Mouse (Mus musculus): ENCODE results near the gene Dpp9. TPM values are rescaled to one million over a fixed set of nuclear protein-coding genes. Genes with fewer than 3 reads are reported as not detected.
"Not testable (repeated sequence)": the region's sequence is repeated elsewhere in the genome, so short reads cannot be mapped to it uniquely, and the experiment has no call there.

Dpp9 gene
- polyA plus RNA-seq (2016; fragmentation: Nextera tagmentation; extraction: Ambion mirVana) = 49.7 and 51.2 TPM in 2 replicates

DNA sequence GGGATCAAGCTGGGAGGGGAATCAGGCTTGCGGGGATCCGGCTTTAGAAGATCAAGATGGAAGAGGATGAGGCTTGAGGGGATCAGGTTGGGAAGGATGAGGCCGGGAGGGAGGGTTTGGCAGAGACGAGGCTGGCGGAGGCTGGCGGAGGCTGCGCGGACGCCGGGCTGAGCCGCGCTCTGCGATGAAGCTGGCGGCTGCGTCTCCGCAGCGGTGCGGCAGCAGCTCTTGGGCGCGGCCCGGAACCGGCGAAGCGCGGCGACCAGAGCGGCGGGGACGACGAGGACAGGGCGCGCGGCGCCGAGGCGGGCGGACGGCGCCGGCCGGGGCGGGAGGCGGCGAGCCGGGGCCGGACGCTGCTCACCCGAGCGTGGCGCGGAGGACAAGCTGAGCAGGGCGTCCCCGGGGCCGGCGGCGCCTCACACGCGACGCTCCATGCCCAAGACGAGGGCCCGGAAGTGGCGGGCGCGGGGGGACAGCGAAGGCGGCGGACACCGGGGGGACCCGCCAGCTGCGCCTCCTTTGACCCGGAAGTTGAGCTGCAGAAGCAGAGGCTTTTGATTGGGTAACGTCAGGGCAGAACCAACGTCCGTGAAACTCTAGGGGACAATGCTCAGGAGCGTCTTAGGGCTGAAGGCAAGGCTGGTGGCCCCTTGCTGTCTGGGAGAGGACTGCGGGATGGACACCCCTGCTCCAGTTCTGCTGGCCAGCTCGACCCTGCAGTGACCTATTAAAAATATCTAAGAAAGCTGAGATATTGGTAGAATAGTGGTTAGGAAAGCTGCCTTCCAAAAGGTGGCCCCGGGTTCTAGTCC is at the start of gene Dpp9:
Dpp9 (minus strand) TSS at position 529 of the 815 bp plus-strand sequence.
- H3K4me3 ChIP-seq = peak within 1 kb of the TSS; percentile 98

DNA sequence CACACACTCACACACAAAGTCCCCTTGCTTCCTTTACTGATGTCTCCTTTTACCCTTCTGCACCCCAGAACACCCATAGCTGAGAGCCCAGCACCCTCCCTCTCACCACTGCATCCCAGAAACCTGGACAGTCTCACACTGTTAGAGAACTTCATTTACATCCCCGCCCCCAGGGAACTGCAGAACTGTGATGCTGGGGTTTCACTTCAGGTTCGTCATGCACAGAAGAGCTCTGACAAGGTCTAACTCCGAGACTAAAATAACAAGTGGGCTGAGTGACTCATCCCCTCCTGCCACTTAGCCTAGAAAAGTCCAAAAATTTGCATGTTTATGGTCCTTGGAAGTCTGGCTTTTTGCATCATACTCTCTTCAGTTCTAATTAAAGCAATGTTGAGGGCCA is 47.6 kb upstream of the Dpp9 start:
- no peak overlapping the region for H3K4me3 ChIP-seq
- no peak overlapping the region for H3K27ac ChIP-seq
- WGBS = 70% methylated on average over 3 of the region's 3 CpGs
- H3K27me3 ChIP-seq (ENCODE audit: poor library complexity, severe bottlenecking) = no peaks in the 10 kb centered on the region
- H3K9me3 ChIP-seq = no peaks in the 10 kb centered on the region
- peaks cover 44% of the 10 kb centered on the region for H3K36me3 ChIP-seq (replicated peaks)
- DNase-seq (ENCODE audit: extremely low spot score, low spot score) = no peak
- H3K4me1 ChIP-seq = peaks cover 20% of the 10 kb centered on the region

More for the DNA sequence above, at the start of gene Dpp9:
- H3K27ac ChIP-seq = peak within 1 kb of the TSS; percentile 94
- no peaks in the 10 kb centered on the region for H3K27me3 ChIP-seq (ENCODE audit: poor library complexity, severe bottlenecking)
- peaks cover 15% of the 10 kb centered on the region; the same call in 1 of the 2 replicates for H3K36me3 ChIP-seq (replicated peaks)
- under 1% methylated on average over 78 of the region's 78 CpGs for WGBS
- DNase-seq (ENCODE audit: extremely low spot score, low spot score) = peak; percentile 90
- no peaks in the 10 kb centered on the region for H3K9me3 ChIP-seq
- peaks cover 39% of the 10 kb centered on the region for H3K4me1 ChIP-seq

GRCm38 (mm10) chr17:56265869-56266268 is 47.2 kb upstream of the Dpp9 start:
- Histone ChIP-seq H3K27ac (no peak overlapping the region), H3K36me3 (replicated peaks) (peaks cover 44% of the 10 kb centered on the region), H3K27me3 (ENCODE audit: poor library complexity, severe bottlenecking) (no peaks in the 10 kb centered on the region), H3K4me3 (no peak overlapping the region), H3K9me3 (no peaks in the 10 kb centered on the region), H3K4me1 (peaks cover 24% of the 10 kb centered on the region)
- WGBS = 87% methylated on average over 3 of the region's 3 CpGs
- no peak for DNase-seq (ENCODE audit: extremely low spot score, low spot score)

- Histone ChIP-seq H3K9me3 (no peaks in the 10 kb centered on the region), H3K27ac (no peak overlapping the region), H3K27me3 (ENCODE audit: poor library complexity, severe bottlenecking) (no peaks in the 10 kb centered on the region), H3K36me3 (replicated peaks) (peaks cover 44% of the 10 kb centered on the region), H3K4me1 (peaks cover 27% of the 10 kb centered on the region), H3K4me3 (no peak overlapping the region)
- no peak for DNase-seq (ENCODE audit: extremely low spot score, low spot score)
- WGBS = 94% methylated on average over 4 of the region's 4 CpGs
These were observed 46.3 kb upstream of the Dpp9 start for GRCm38 (mm10) chr17:56265011-56265410.

GRCm38 (mm10) chr17:56264020-56264419 is 45.3 kb upstream of the Dpp9 start:
- Histone ChIP-seq H3K27ac (no peak overlapping the region), H3K36me3 (replicated peaks) (peaks cover 54% of the 10 kb centered on the region), H3K4me1 (peaks cover 27% of the 10 kb centered on the region), H3K4me3 (no peak overlapping the region), H3K9me3 (no peaks in the 10 kb centered on the region), H3K27me3 (ENCODE audit: poor library complexity, severe bottlenecking) (no peaks in the 10 kb centered on the region)
- 21% methylated on average over 8 of the region's 8 CpGs for WGBS
- DNase-seq (ENCODE audit: extremely low spot score, low spot score) = peak; percentile 78

DNA sequence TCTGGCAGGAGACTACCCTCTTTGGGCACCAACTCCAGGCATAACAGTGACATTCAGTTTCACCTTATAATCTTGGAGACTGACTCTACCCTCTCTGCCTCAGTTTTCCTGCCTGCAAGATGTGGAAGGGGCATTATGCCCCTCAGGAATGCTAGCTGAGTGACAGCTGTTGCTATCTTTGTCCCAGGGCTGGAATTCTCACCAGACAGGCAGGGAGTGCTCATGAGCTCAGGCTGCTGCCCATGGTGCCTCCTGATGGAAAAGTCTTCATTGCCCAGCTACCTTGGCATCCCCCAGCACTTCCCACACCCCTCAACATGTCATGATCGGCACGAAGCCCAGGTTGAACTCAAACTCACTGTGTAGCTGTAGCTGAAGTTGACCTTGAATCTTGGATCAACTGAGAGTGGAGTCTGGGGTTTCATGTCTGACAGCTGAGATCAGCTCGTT is 44.0 kb upstream of the Dpp9 start:
- Histone ChIP-seq H3K4me1 (peaks cover 37% of the 10 kb centered on the region), H3K27me3 (ENCODE audit: poor library complexity, severe bottlenecking) (no peaks in the 10 kb centered on the region), H3K4me3 (no peak overlapping the region), H3K36me3 (replicated peaks) (peaks cover 66% of the 10 kb centered on the region), H3K27ac (no peak overlapping the region), H3K9me3 (no peaks in the 10 kb centered on the region)
- no peak for DNase-seq (ENCODE audit: extremely low spot score, low spot score)
- WGBS = 94% methylated on average over 3 of the region's 3 CpGs

GRCm38 (mm10) chr17:56261166-56261565 is 42.5 kb upstream of the Dpp9 start:
- Histone ChIP-seq H3K36me3 (replicated peaks) (peaks cover 69% of the 10 kb centered on the region), H3K4me1 (peaks cover 43% of the 10 kb centered on the region), H3K4me3 (no peak overlapping the region), H3K27me3 (ENCODE audit: poor library complexity, severe bottlenecking) (no peaks in the 10 kb centered on the region), H3K27ac (no peak overlapping the region), H3K9me3 (no peaks in the 10 kb centered on the region)
- DNase-seq (ENCODE audit: extremely low spot score, low spot score) = no peak
- 84% methylated on average over 3 of the region's 3 CpGs for WGBS

GRCm38 (mm10) chr17:56259301-56260037 is 40.8 kb upstream of the Dpp9 start:
- Histone ChIP-seq H3K36me3 (replicated peaks) (peaks cover 60% of the 10 kb centered on the region), H3K27me3 (ENCODE audit: poor library complexity, severe bottlenecking) (no peaks in the 10 kb centered on the region), H3K27ac (no peak overlapping the region), H3K4me3 (no peak overlapping the region; the same call in 1 of the 2 replicates), H3K4me1 (peaks cover 47% of the 10 kb centered on the region), H3K9me3 (no peaks in the 10 kb centered on the region)
- DNase-seq (ENCODE audit: extremely low spot score, low spot score) = no peak
- WGBS = 92% methylated on average over 10 of the region's 10 CpGs

- H3K27me3 ChIP-seq (ENCODE audit: poor library complexity, severe bottlenecking); H3K27ac ChIP-seq; H3K4me3 ChIP-seq; DNase-seq (ENCODE audit: extremely low spot score, low spot score); H3K9me3 ChIP-seq: not testable (repeated sequence)
- 93% methylated on average over 2 of the region's 2 CpGs for WGBS
- Histone ChIP-seq H3K36me3 (replicated peaks) (peaks cover 58% of the 10 kb centered on the region), H3K4me1 (peaks cover 47% of the 10 kb centered on the region)
These were observed 40.1 kb upstream of the Dpp9 start for GRCm38 (mm10) chr17:56258812-56259211.

DNA sequence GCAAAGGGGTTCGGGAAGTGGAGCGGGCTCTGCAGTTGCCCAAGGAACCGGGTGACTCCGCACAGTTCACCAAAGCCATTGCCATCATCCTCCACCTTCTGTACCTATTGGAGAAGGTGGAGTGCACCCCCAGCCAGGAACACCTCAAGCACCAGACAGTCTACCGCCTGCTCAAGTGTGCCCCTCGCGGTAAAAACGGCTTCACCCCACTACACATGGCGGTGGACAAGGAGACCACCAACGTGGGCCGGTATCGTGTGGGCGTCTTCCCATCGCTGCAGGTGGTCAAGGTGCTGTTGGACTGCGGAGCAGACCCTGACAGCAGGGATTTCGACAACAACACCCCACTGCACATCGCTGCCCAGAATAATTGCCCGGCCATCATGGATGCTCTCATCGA is 39.6 kb upstream of the Dpp9 start:
- not testable (repeated sequence) for H3K9me3 ChIP-seq; DNase-seq (ENCODE audit: extremely low spot score, low spot score); H3K27me3 ChIP-seq (ENCODE audit: poor library complexity, severe bottlenecking); H3K27ac ChIP-seq
- 96% methylated on average over 19 of the region's 19 CpGs for WGBS
- peaks cover 58% of the 10 kb centered on the region for H3K36me3 ChIP-seq (replicated peaks)
- peaks cover 47% of the 10 kb centered on the region for H3K4me1 ChIP-seq
- H3K4me3 ChIP-seq = peak overlapping the region; percentile 70; the same call in 1 of the 2 replicates

GRCm38 (mm10) chr17:56257181-56257894 is 38.6 kb upstream of the Dpp9 start:
- DNase-seq (ENCODE audit: extremely low spot score, low spot score) = no peak
- Histone ChIP-seq H3K4me3 (peak overlapping the region; percentile 70), H3K27me3 (ENCODE audit: poor library complexity, severe bottlenecking) (no peaks in the 10 kb centered on the region), H3K27ac (peak overlapping the region; percentile 77), H3K4me1 (peaks cover 47% of the 10 kb centered on the region), H3K9me3 (no peaks in the 10 kb centered on the region), H3K36me3 (replicated peaks) (peaks cover 48% of the 10 kb centered on the region)
- WGBS = 12% methylated on average over 58 of the region's 58 CpGs

- Histone ChIP-seq H3K27ac (peak within 1 kb of the TSS; percentile 85), H3K36me3 (replicated peaks) (peaks cover 39% of the 10 kb centered on the region), H3K4me3 (peak within 1 kb of the TSS; percentile 70), H3K27me3 (ENCODE audit: poor library complexity, severe bottlenecking) (no peaks in the 10 kb centered on the region), H3K4me1 (peaks cover 44% of the 10 kb centered on the region), H3K9me3 (no peaks in the 10 kb centered on the region)
- under 1% methylated on average over 28 of the region's 28 CpGs for whole genome bisulfite sequencing
- DNase-seq (ENCODE audit: extremely low spot score, low spot score) = peak; percentile 92
These were observed 37.7 kb upstream of the Dpp9 start, which contains the start of gene Fem1a for GRCm38 (mm10) chr17:56256239-56256881. Gene Fem1a (plus strand): TSS chr17:56256810.
